Mouse (Mus musculus): ENCODE data around the gene Tnfrsf14. TPM values are rescaled to one million over a fixed set of nuclear protein-coding genes. Genes with fewer than 3 reads are reported as not detected.

Gene Tnfrsf14
- polyA plus RNA-seq, 2 experiments = 37.0 to 122 TPM

DNA sequence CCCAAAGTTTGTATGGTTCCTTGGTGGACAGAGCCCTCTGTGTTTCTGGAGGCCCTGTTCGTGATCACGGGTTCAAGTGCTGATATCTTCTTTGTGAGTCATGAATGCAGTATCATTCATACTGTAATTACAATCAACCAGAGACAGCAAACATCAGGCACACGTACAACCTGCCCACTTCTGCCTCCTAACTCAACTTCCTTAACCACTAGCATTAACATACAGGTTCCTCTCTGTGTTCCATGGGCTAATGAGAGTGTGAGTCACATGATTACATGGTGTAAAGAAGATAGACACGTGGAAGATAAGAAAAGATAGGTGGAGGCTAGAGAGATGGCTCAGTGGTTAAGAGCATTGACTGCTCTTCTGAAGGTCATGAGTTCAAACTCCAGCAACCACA, 11.7 kb downstream of the Tnfrsf14 start:
- ATAC-seq (ENCODE audit: insufficient read depth) (peak; percentile 26), DNase-seq (ENCODE audit: low read depth in 3 of 3, low spot score in 3 of 3) (no peak)
- Histone ChIP-seq H3K36me3 (replicated peaks; ENCODE audit: control insufficient read depth, insufficient read depth, low read depth) (peaks cover 61% of the 10 kb centered on the region), H3K4me3 (ENCODE audit: insufficient read depth in 1 of 2, low read depth in 2 of 2, low read length in 2 of 2) (no peak overlapping the region), H3K9ac (replicated peaks) (no peak overlapping the region), H3K4me1 (replicated peaks; ENCODE audit: control insufficient read depth in 2 of 2, insufficient read depth in 2 of 2, low read length in 1 of 2) (peaks cover 50 to 61% of the 10 kb centered on the region in 2 experiments), H3K4me2 (ENCODE audit: low read depth) (no peak overlapping the region), H3K27me3 (ENCODE audit: control insufficient read depth, insufficient read depth, low read length) (no peaks in the 10 kb centered on the region), H3K27ac (peak overlapping the region; percentile 97), H3K9me3 (ENCODE audit: control insufficient read depth, low read length) (no peaks in the 10 kb centered on the region)
- TF ChIP-seq EP300 (IDR thresholded peaks at IDR 0.05; ENCODE audit: low read depth) (no peak; the same call in 1 of the 2 replicates), CTCF (IDR thresholded peaks at IDR 0.05; ENCODE audit: low read depth) (no peak)
- 38% methylated on average over 4 of the region's 4 CpGs for WGBS (ENCODE audit: insufficient replicate concordance)

DNA sequence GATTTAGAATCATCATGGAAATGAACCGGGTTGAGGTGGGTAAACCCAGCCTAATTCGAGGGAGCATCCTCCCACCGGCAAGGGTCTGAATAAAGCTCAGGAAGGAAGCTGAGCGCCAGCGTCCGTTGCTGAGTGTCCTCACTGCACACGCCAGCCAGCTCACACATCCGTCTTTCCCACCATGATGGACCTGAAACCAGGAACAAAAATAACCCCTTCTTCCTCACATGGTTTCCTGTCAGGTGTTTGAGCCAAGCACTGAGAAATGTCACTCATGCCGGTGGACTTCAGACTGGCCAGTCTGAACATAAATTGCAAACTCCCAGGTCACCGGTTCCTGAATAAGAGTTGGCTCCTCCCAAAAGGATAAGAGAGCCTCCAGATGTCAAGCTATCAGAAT, 13.1 kb downstream of the Tnfrsf14 start:
- no peaks in the 10 kb centered on the region for H3K27me3 ChIP-seq (ENCODE audit: control insufficient read depth, insufficient read depth, low read length)
- peaks cover 49% of the 10 kb centered on the region for H3K36me3 ChIP-seq (replicated peaks; ENCODE audit: control insufficient read depth, insufficient read depth, low read depth)
- H3K9ac ChIP-seq (replicated peaks) = no peak overlapping the region; the same call in 1 of the 2 replicates
- no peak for DNase-seq (ENCODE audit: low read depth in 3 of 3, low spot score in 3 of 3)
- H3K27ac ChIP-seq = peak overlapping the region; percentile 97
- 34% methylated on average over 10 of the region's 10 CpGs for WGBS (ENCODE audit: insufficient replicate concordance)
- no peaks in the 10 kb centered on the region for H3K9me3 ChIP-seq (ENCODE audit: control insufficient read depth, low read length)
- H3K4me2 ChIP-seq (ENCODE audit: low read depth) = peak overlapping the region; percentile 6; the same call in 1 of the 2 replicates
- H3K4me3 ChIP-seq (ENCODE audit: insufficient read depth in 1 of 2, low read depth in 2 of 2, low read length in 2 of 2) = no peak overlapping the region
- H3K4me1 ChIP-seq (replicated peaks; ENCODE audit: control insufficient read depth in 2 of 2, insufficient read depth in 2 of 2, low read length in 1 of 2) = peaks cover 60 to 72% of the 10 kb centered on the region in 2 experiments
- TF ChIP-seq EP300 (IDR thresholded peaks at IDR 0.05; ENCODE audit: low read depth) = no peak
- no peak for TF ChIP-seq CTCF (IDR thresholded peaks at IDR 0.05; ENCODE audit: low read depth)
- no peak for ATAC-seq (ENCODE audit: insufficient read depth)

DNA sequence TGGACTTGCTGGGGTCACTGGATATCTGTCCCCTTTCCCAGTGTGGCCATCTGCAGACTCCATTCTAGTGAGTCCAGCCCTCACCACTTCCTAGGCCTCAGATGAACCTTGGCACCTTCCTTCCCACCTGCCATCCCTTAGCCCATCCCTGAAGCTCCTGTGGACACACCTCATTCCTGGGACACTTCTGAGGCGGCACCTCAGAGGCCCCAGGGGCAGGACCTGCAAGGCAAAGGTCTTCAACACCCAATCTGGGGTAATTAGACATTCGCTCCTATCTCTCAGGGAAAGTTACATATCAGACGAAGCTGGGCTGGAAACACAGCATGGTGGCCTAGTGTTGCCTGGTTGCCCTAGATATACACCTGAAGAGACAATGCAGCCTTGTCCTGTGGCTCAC, 13.7 kb downstream of the Tnfrsf14 start:
- DNase-seq (ENCODE audit: low read depth in 3 of 3, low spot score in 3 of 3) (no peak), ATAC-seq (ENCODE audit: insufficient read depth) (no peak)
- peaks cover 65 to 78% of the 10 kb centered on the region in 2 experiments for H3K4me1 ChIP-seq (replicated peaks; ENCODE audit: control insufficient read depth in 2 of 2, insufficient read depth in 2 of 2, low read length in 1 of 2)
- H3K4me2 ChIP-seq (ENCODE audit: low read depth) = no peak overlapping the region
- H3K9ac ChIP-seq (replicated peaks) = no peak overlapping the region
- TF ChIP-seq EP300 (IDR thresholded peaks at IDR 0.05; ENCODE audit: low read depth) (no peak), CTCF (IDR thresholded peaks at IDR 0.05; ENCODE audit: low read depth) (no peak)
- H3K27me3 ChIP-seq (ENCODE audit: control insufficient read depth, insufficient read depth, low read length) = no peaks in the 10 kb centered on the region
- peaks cover 46% of the 10 kb centered on the region for H3K36me3 ChIP-seq (replicated peaks; ENCODE audit: control insufficient read depth, insufficient read depth, low read depth)
- WGBS (ENCODE audit: insufficient replicate concordance) = 19% methylated on average over 3 of the region's 3 CpGs
- no peak overlapping the region for H3K4me3 ChIP-seq (ENCODE audit: insufficient read depth in 1 of 2, low read depth in 2 of 2, low read length in 2 of 2)
- no peaks in the 10 kb centered on the region for H3K9me3 ChIP-seq (ENCODE audit: control insufficient read depth, low read length)
- peak overlapping the region; percentile 97 for H3K27ac ChIP-seq

DNA sequence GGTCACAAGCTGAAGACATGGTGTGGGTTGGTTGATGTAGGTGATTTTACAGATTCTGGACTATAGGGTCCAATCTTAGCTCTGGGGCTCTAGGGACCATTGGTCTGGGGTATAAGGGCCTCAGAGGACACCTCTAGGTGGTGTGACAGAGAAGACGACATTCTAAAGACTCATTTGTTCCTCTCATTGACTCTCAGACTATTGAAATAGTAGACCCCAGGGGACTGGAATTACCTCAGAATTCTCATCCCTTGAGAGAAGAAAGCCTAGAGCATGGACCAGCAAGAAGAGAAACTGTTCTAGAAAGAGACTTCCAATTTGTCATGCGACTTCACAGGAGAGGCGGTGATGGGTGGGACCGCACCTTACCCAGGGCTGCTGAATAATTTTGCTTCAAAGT, 14.1 kb downstream of the Tnfrsf14 start:
- TF ChIP-seq EP300 (IDR thresholded peaks at IDR 0.05; ENCODE audit: low read depth) = no peak
- no peak for TF ChIP-seq CTCF (IDR thresholded peaks at IDR 0.05; ENCODE audit: low read depth)
- Histone ChIP-seq H3K27ac (peak overlapping the region; percentile 97), H3K36me3 (replicated peaks; ENCODE audit: control insufficient read depth, insufficient read depth, low read depth) (peaks cover 43% of the 10 kb centered on the region), H3K4me2 (ENCODE audit: low read depth) (no peak overlapping the region), H3K27me3 (ENCODE audit: control insufficient read depth, insufficient read depth, low read length) (no peaks in the 10 kb centered on the region), H3K4me3 (ENCODE audit: insufficient read depth in 1 of 2, low read depth in 2 of 2, low read length in 2 of 2) (no peak overlapping the region), H3K9ac (replicated peaks) (no peak overlapping the region), H3K4me1 (replicated peaks; ENCODE audit: control insufficient read depth in 2 of 2, insufficient read depth in 2 of 2, low read length in 1 of 2) (peaks cover 68 to 80% of the 10 kb centered on the region in 2 experiments), H3K9me3 (ENCODE audit: control insufficient read depth, low read length) (no peaks in the 10 kb centered on the region)
- DNase-seq (ENCODE audit: low read depth in 3 of 3, low spot score in 3 of 3) (no peak), ATAC-seq (ENCODE audit: insufficient read depth) (no peak)
- WGBS (ENCODE audit: insufficient replicate concordance) = 90% methylated on average over 4 of the region's 4 CpGs

DNA sequence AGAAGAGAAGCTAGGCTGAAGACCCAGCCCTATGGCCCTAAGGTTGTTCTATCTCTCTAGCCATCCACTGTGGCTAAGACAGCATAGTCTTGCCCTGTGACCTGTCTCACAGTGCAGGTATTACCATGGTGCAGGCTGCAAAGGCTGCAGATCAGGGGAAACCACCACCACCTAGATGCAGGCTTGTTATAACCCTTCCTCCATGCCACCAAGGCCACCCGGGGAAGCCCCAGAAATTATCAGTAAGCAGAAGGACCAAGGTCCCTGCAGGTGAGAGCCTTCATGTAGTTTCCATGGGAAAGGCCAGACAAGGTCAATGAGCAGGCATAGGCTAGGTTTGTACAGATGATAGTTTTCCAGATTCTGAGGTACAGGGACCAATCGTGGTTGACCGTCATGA, 14.5 kb downstream of the Tnfrsf14 start:
- TF ChIP-seq CTCF (IDR thresholded peaks at IDR 0.05; ENCODE audit: low read depth) = no peak
- TF ChIP-seq EP300 (IDR thresholded peaks at IDR 0.05; ENCODE audit: low read depth) = no peak
- no peak for DNase-seq (ENCODE audit: low read depth in 3 of 3, low spot score in 3 of 3)
- H3K27ac ChIP-seq = peak overlapping the region; percentile 97
- H3K9ac ChIP-seq (replicated peaks) = peak overlapping the region; percentile 25; the same call in 1 of the 2 replicates
- no peak overlapping the region for H3K4me2 ChIP-seq (ENCODE audit: low read depth)
- no peaks in the 10 kb centered on the region for H3K27me3 ChIP-seq (ENCODE audit: control insufficient read depth, insufficient read depth, low read length)
- H3K4me3 ChIP-seq (ENCODE audit: insufficient read depth in 1 of 2, low read depth in 2 of 2, low read length in 2 of 2) = no peak overlapping the region
- H3K9me3 ChIP-seq (ENCODE audit: control insufficient read depth, low read length) = no peaks in the 10 kb centered on the region
- H3K4me1 ChIP-seq (replicated peaks; ENCODE audit: control insufficient read depth in 2 of 2, insufficient read depth in 2 of 2, low read length in 1 of 2) = peaks cover 69 to 82% of the 10 kb centered on the region in 2 experiments
- peaks cover 39% of the 10 kb centered on the region for H3K36me3 ChIP-seq (replicated peaks; ENCODE audit: control insufficient read depth, insufficient read depth, low read depth)
- ATAC-seq (ENCODE audit: insufficient read depth) = no peak
- 75% methylated on average over 3 of the region's 3 CpGs for WGBS (ENCODE audit: insufficient replicate concordance)
